Mouse (Mus musculus) lung, embryonic 16.5 days (tissue): Measurements from ENCODE around the gene Olfr160. TPM values are rescaled to one million over a fixed set of nuclear protein-coding genes. Genes with fewer than 3 reads are reported as not detected.
A peak's percentile ranks its signal among the peaks of the same experiment; 100 is the strongest.

Experiments used
- ATAC-seq: fragments of 200-750 bp; cut with Nextera tagmentation; 2 replicates; pipeline ENCODE4 v1.8.0; 2017; ENCODE audit warnings: low read depth, mild to moderate bottlenecking, moderate library complexity
- H3K27ac ChIP-seq: fragments of 300-500 bp; sonication (generic); 2 replicates; pipeline ENCODE4 v1.5.1; 2014; ENCODE audit warnings: mild to moderate bottlenecking, control low read depth, low read length
- H3K27me3 ChIP-seq: fragments of 300-500 bp; sonication (generic); 2 replicates; pipeline ENCODE4 v1.6.1; 2014; ENCODE audit warnings: low read depth, low read length, mixed read lengths; ENCODE audit not compliant: control insufficient read depth, insufficient read depth
- H3K36me3 ChIP-seq: fragments of 300-500 bp; sonication (generic); 2 replicates; pipeline ENCODE4 v1.6.1; 2014; ENCODE audit warnings: low read length; ENCODE audit not compliant: control insufficient read depth, insufficient read depth
- H3K4me1 ChIP-seq: fragments of 300-500 bp; sonication (generic); replicated peaks from 2 replicates; pipeline ENCODE4 v1.6.1; 2014; ENCODE audit warnings: low read length, mixed read lengths; ENCODE audit not compliant: control insufficient read depth, insufficient read depth
- H3K4me2 ChIP-seq: fragments of 300-500 bp; sonication (generic); 2 replicates; pipeline ENCODE4 v1.6.1; 2014; ENCODE audit warnings: low read depth, low read length, control low read depth
- H3K4me3 ChIP-seq: fragments of 300-500 bp; sonication (generic); 2 replicates; pipeline ENCODE4 v1.5.1; 2014; ENCODE audit warnings: mild to moderate bottlenecking, low read length, control low read depth
- H3K9ac ChIP-seq: fragments of 300-500 bp; sonication (generic); 2 replicates; pipeline ENCODE4 v1.6.1; 2014; ENCODE audit warnings: low read length, control low read depth
- H3K9me3 ChIP-seq: fragments of 300-500 bp; sonication (generic); 2 replicates; pipeline ENCODE4 v1.6.1; 2016; ENCODE audit warnings: low read length; ENCODE audit not compliant: control insufficient read depth
- WGBS: fragments of 180-500 bp; shearing (Covaris S2); extraction: QIAGEN DNeasy Blood & Tissue Kit; methylation state at CpG from one replicate; pipeline ENCODE4 v1.1.7; 2014; 5-methylcytosine and 5-hydroxymethylcytosine counted together
- polyA plus RNA-seq: library from polyadenylated mRNA; unstranded; fragments of >200 nt; fragmentation: Nextera tagmentation; extraction: Ambion mirVana; gene quantifications from 2 replicates; pipeline ENCODE4 v1.2.1, GENCODE M21; 2015

Olfr160 gene
- polyA plus RNA-seq, 1 experiment from 2014 or later, result not detected

GRCm38 (mm10) chr9:37687941-37688303 is 28.1 kb downstream of the Olfr160 start:
- Histone ChIP-seq H3K4me1 (no peaks in the 10 kb centered on the region), H3K9ac (no peak overlapping the region), H3K36me3 (no peaks in the 10 kb centered on the region), H3K4me2 (no peak overlapping the region), H3K27me3 (no peaks in the 10 kb centered on the region), H3K27ac (no peak overlapping the region), H3K4me3 (no peak overlapping the region), H3K9me3 (no peaks in the 10 kb centered on the region)
- no peak for ATAC-seq
- WGBS, result 37% methylated on average over 3 of the region's 3 CpGs

DNA sequence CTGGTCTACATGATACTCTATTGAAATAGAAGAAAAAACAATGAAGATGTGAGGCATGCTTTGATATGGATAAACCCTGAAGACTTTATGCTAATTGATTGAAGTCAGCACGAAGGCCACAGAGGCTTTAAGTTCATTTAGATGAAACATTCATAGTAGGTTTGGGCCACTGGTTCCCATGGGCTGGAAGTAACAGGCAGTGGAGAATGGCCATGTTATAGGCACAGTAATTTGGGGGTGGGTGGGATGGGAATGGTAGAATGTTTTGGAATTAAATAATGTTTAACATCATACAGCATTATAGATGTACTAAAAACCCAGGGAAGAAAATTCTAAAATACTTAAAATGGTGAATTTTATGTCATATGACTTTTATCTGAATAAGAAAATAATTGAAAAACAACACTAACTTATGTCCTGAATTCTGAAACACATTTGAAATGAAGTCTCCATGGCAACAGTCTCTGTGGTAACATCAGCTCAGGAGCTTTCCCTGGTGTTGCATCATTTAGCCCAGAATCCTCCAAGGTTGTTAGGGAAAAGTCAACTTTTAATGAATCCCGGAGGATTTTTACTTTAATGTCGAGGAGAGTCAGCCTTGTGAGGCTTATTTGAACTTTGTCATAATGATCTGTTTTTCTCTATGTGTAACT is 28.6 kb downstream of the Olfr160 start:
- WGBS, result 73% methylated on average over 3 of the region's 3 CpGs
- Histone ChIP-seq H3K4me3 (no peak overlapping the region), H3K4me2 (no peak overlapping the region), H3K9me3 (no peaks in the 10 kb centered on the region), H3K9ac (no peak overlapping the region), H3K4me1 (no peaks in the 10 kb centered on the region), H3K27me3 (no peaks in the 10 kb centered on the region), H3K36me3 (no peaks in the 10 kb centered on the region), H3K27ac (no peak overlapping the region)
- ATAC-seq, result no peak

- Histone ChIP-seq H3K27me3 (no peaks in the 10 kb centered on the region), H3K4me3 (no peak overlapping the region), H3K36me3 (no peaks in the 10 kb centered on the region), H3K27ac (no peak overlapping the region), H3K9me3 (no peaks in the 10 kb centered on the region), H3K4me2 (no peak overlapping the region), H3K4me1 (no peaks in the 10 kb centered on the region), H3K9ac (no peak overlapping the region)
- 91% methylated on average over 1 of the region's 1 CpGs for WGBS
- ATAC-seq, result no peak
Observed at GRCm38 (mm10) chr9:37681123-37681522, 34.9 kb downstream of the Olfr160 start.

DNA sequence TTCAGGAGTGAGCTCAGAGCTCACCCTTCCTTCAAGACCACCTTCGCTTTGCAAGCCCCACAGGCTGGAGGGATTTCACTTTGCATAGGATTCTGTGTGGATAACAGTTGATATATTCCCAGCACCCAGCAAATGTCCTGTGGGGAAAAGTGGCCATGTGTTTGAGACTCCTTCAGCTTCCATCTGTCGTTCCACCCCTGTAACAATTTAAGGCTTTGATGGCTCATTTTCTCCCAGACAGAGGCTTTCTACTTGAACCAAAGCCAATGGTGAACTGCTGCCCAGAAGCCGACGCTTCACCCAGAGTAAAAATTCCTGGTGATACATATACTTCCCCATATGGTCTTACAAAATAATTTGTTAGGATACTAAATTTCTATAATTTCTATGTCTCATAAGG is 40.8 kb downstream of the Olfr160 start:
- Histone ChIP-seq H3K27ac (no peak overlapping the region), H3K9ac (no peak overlapping the region), H3K4me1 (no peaks in the 10 kb centered on the region), H3K9me3 (no peaks in the 10 kb centered on the region), H3K4me2 (no peak overlapping the region), H3K27me3 (no peaks in the 10 kb centered on the region), H3K36me3 (no peaks in the 10 kb centered on the region), H3K4me3 (no peak overlapping the region)
- no peak for ATAC-seq
- 60% methylated on average over 4 of the region's 4 CpGs for WGBS

GRCm38 (mm10) chr9:37670261-37670660 is 45.8 kb downstream of the Olfr160 start:
- Histone ChIP-seq H3K27ac (no peak overlapping the region), H3K27me3 (no peaks in the 10 kb centered on the region), H3K36me3 (no peaks in the 10 kb centered on the region), H3K9me3 (no peaks in the 10 kb centered on the region), H3K4me2 (no peak overlapping the region), H3K4me1 (0 out of 2 replicates have a peak, but pooled peaks cover 2% of the 10 kb centered on the region), H3K9ac (no peak overlapping the region), H3K4me3 (no peak overlapping the region)
- WGBS, result 95% methylated on average over 3 of the region's 3 CpGs
- ATAC-seq, result no peak

DNA sequence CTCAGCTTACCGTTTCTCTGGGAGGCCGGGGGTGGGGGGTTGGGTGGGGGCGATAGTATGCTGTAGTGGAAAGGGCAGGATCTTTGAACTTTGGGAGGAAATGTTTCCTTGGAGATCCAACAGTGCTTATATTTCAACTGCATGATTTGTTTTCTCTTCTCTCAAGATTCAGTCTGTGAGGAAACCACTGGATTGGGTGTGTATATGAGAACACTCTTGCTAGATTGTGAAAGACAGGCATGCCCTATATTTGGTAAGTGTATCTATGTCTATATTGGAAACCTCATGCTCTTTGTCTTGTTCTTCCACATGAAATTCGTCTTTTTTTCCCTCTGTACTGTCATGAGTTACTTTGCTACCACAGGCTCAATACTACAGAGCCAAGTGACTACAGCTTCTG is 46.4 kb downstream of the Olfr160 start:
- 0 out of 2 replicates have a peak, but pooled peaks cover 2% of the 10 kb centered on the region for H3K4me1 ChIP-seq
- no peak overlapping the region for H3K27ac ChIP-seq

DNA sequence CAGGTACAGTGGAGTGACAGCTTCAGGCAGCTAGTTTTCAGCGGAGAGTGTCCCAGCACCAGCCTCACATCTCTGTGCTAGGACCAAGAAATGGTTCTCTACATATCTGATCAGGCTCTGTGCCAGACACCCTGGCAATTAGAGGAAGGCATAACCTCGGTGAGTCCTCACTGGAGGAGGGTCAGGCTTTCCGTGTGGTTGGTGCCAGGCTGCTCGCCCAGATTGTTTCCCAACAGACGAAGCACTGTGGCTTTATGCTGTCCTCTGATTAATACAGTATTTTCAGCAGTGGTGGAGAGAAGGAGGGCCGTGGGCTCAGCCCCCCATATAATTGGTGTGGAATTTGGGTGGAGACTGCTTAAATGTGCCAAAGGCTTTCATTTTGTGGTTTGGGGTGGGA is 46.9 kb downstream of the Olfr160 start, which contains the start of gene Panx3:
Gene Panx3, minus strand, starts transcription at position 121 of the 400 bp plus-strand sequence.
- Histone ChIP-seq H3K27me3 (no peaks in the 10 kb centered on the region), H3K9me3 (no peaks in the 10 kb centered on the region), H3K27ac (no peak within 1 kb of the TSS), H3K4me1 (0 out of 2 replicates have a peak, but pooled peaks cover 2% of the 10 kb centered on the region), H3K4me3 (no peak within 1 kb of the TSS), H3K9ac (no peak within 1 kb of the TSS), H3K36me3 (no peaks in the 10 kb centered on the region), H3K4me2 (no peak within 1 kb of the TSS)
- 60% methylated on average over 6 of the region's 6 CpGs for WGBS
- ATAC-seq, result no peak

More for the DNA sequence above, 46.4 kb downstream of the Olfr160 start:
- Histone ChIP-seq H3K4me2 (no peak overlapping the region), H3K36me3 (no peaks in the 10 kb centered on the region), H3K4me3 (no peak overlapping the region), H3K27me3 (no peaks in the 10 kb centered on the region), H3K9me3 (no peaks in the 10 kb centered on the region), H3K9ac (no peak overlapping the region)
- 0 out of 2 replicates have a peak, but pooled peaks have one; percentile 28 for ATAC-seq
- WGBS, result 50% methylated on average over 4 of the region's 4 CpGs

DNA sequence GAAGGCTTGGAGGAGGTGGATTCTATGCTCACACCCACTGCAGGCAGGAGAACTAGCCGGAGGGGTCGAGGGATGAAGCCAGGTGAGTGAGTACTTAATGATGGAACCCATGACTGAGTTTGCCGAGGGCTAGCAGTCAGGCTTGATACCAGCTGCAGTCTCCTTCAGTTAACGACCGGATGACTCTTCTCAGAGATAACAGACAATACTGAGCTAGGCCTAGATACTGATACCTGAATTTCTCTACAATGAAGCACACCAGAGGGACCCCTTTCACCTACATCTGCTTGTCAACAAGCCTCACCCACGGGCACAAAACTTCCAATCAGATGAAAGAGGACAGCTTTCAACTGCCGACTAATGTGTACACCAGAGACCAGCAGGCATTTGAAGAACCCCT is 50.0 kb downstream of the Olfr160 start:
- Histone ChIP-seq H3K36me3 (no peaks in the 10 kb centered on the region), H3K4me1 (0 out of 2 replicates have a peak, but pooled peaks cover 2% of the 10 kb centered on the region), H3K4me2 (no peak overlapping the region), H3K27me3 (no peaks in the 10 kb centered on the region), H3K9me3 (no peaks in the 10 kb centered on the region), H3K9ac (no peak overlapping the region), H3K27ac (no peak overlapping the region), H3K4me3 (no peak overlapping the region)
- no peak for ATAC-seq
- whole genome bisulfite sequencing, result 69% methylated on average over 7 of the region's 7 CpGs

- no peak overlapping the region for H3K4me2 ChIP-seq
- H3K27me3 ChIP-seq, result no peaks in the 10 kb centered on the region
- no peaks in the 10 kb centered on the region for H3K36me3 ChIP-seq
- WGBS, result 53% methylated on average over 2 of the region's 2 CpGs
- no peaks in the 10 kb centered on the region for H3K9me3 ChIP-seq
- H3K4me1 ChIP-seq, result 0 out of 2 replicates have a peak, but pooled peaks cover 2% of the 10 kb centered on the region
- no peak overlapping the region for H3K4me3 ChIP-seq
- no peak for ATAC-seq
- no peak overlapping the region for H3K9ac ChIP-seq
- no peak overlapping the region for H3K27ac ChIP-seq
Observed at GRCm38 (mm10) chr9:37664604-37665003, 51.4 kb downstream of the Olfr160 start.
